Mouse (Mus musculus) heart, embryonic 11.5 days (tissue): Measurements from ENCODE around the gene Rab21. TPM values are rescaled to one million over a fixed set of nuclear protein-coding genes. Genes with fewer than 3 reads are reported as not detected.

Experiments
- ATAC-seq: fragments of 200-750 bp; cut with Nextera tagmentation; replicated peaks from 2 replicates; pipeline ENCODE4 v1.8.0; 2017; ENCODE audit warnings: moderate library complexity; ENCODE audit not compliant: insufficient number of reproducible peaks, low FRiP score, low TSS enrichment
- H3K27ac ChIP-seq: fragments of 300-500 bp; sonication (generic); 2 replicates; pipeline ENCODE4 v1.5.1; 2014; ENCODE audit warnings: mild to moderate bottlenecking, low read depth, low read length
- H3K27me3 ChIP-seq: fragments of 300-500 bp; sonication (generic); 2 replicates; pipeline ENCODE4 v1.6.1; 2014; ENCODE audit warnings: mild to moderate bottlenecking, low read length, mixed read lengths; ENCODE audit not compliant: control insufficient read depth, insufficient read depth
- H3K36me3 ChIP-seq: fragments of 300-500 bp; sonication (generic); 2 replicates; pipeline ENCODE4 v1.6.1; 2014; ENCODE audit warnings: mild to moderate bottlenecking, low read length, moderate library complexity, mixed read lengths; ENCODE audit not compliant: control insufficient read depth, insufficient read depth
- H3K4me1 ChIP-seq: fragments of 300-500 bp; sonication (generic); 2 replicates; pipeline ENCODE4 v1.6.1; 2014; ENCODE audit warnings: low read length; ENCODE audit not compliant: control insufficient read depth, insufficient read depth
- H3K4me2 ChIP-seq: fragments of 300-500 bp; sonication (generic); 2 replicates; pipeline ENCODE4 v1.6.1; 2014; ENCODE audit warnings: mild to moderate bottlenecking, moderate library complexity
- H3K4me3 ChIP-seq: fragments of 300-500 bp; sonication (generic); 2 replicates; pipeline ENCODE4 v1.5.1; 2014; ENCODE audit warnings: low read depth, low read length
- H3K9ac ChIP-seq: fragments of 300-500 bp; sonication (generic); 2 replicates; pipeline ENCODE4 v1.6.1; 2014; ENCODE audit warnings: mild to moderate bottlenecking, low read depth, low read length, moderate library complexity
- H3K9me3 ChIP-seq: fragments of 300-500 bp; sonication (generic); replicated peaks from 2 replicates; pipeline ENCODE4 v1.6.1; 2016; ENCODE audit warnings: low read length; ENCODE audit not compliant: control insufficient read depth
- WGBS: fragments of 180-500 bp; shearing (Covaris S2); extraction: QIAGEN DNeasy Blood & Tissue Kit; methylation state at CpG from one replicate; pipeline ENCODE4 v1.1.7; 2014; ENCODE audit not compliant: insufficient replicate concordance; 5-methylcytosine and 5-hydroxymethylcytosine counted together
- polyA plus RNA-seq: library from polyadenylated mRNA; unstranded; fragments of >200 nt; fragmentation: Nextera tagmentation; extraction: Ambion mirVana; gene quantifications from 2 replicates; pipeline ENCODE4 v1.2.1, GENCODE M21; 2014

The Rab21 gene
- polyA plus RNA-seq, 1 experiment from 2014 or later = 10.3 TPM

- H3K4me1 ChIP-seq = no peaks in the 10 kb centered on the region
- no peak overlapping the region for H3K27ac ChIP-seq
- H3K9ac ChIP-seq = no peak overlapping the region
- H3K9me3 ChIP-seq = no peaks in the 10 kb centered on the region
- no peaks in the 10 kb centered on the region; the same call in 1 of the 2 replicates for H3K36me3 ChIP-seq
- 74% methylated on average over 6 of the region's 6 CpGs for WGBS
- H3K4me3 ChIP-seq = no peak overlapping the region
- H3K27me3 ChIP-seq = no peaks in the 10 kb centered on the region
- H3K4me2 ChIP-seq = no peak overlapping the region
- ATAC-seq = no peak
These were observed 39.2 kb upstream of the Rab21 start for GRCm38 (mm10) chr10:115354553-115354952.

- no peak for ATAC-seq
- H3K9me3 ChIP-seq = no peaks in the 10 kb centered on the region
- H3K4me1 ChIP-seq = no peaks in the 10 kb centered on the region
- 81% methylated on average over 2 of the region's 2 CpGs for WGBS
- no peak overlapping the region for H3K27ac ChIP-seq
- H3K4me2 ChIP-seq = no peak overlapping the region
- no peaks in the 10 kb centered on the region for H3K36me3 ChIP-seq
- no peak overlapping the region for H3K4me3 ChIP-seq
- no peak overlapping the region for H3K9ac ChIP-seq
- H3K27me3 ChIP-seq = no peaks in the 10 kb centered on the region
These were observed 35.5 kb upstream of the Rab21 start for GRCm38 (mm10) chr10:115350810-115351397.

GRCm38 (mm10) chr10:115349509-115349908 is 34.1 kb upstream of the Rab21 start:
- Histone ChIP-seq H3K27me3 (no peaks in the 10 kb centered on the region), H3K4me3 (no peak overlapping the region), H3K27ac (no peak overlapping the region), H3K4me1 (no peaks in the 10 kb centered on the region), H3K9ac (no peak overlapping the region), H3K36me3 (0 out of 2 replicates have a peak, but pooled peaks cover 3% of the 10 kb centered on the region), H3K4me2 (no peak overlapping the region), H3K9me3 (no peaks in the 10 kb centered on the region)
- WGBS = 86% methylated on average over 7 of the region's 7 CpGs
- ATAC-seq = no peak

- no peaks in the 10 kb centered on the region for H3K27me3 ChIP-seq
- no peaks in the 10 kb centered on the region for H3K9me3 ChIP-seq
- H3K4me3 ChIP-seq = no peak overlapping the region
- H3K4me1 ChIP-seq = no peaks in the 10 kb centered on the region
- H3K27ac ChIP-seq = no peak overlapping the region
- ATAC-seq = no peak
- 78% methylated on average over 10 of the region's 10 CpGs for WGBS
- no peak overlapping the region for H3K9ac ChIP-seq
- no peak overlapping the region for H3K4me2 ChIP-seq
- 0 out of 2 replicates have a peak, but pooled peaks cover 3% of the 10 kb centered on the region for H3K36me3 ChIP-seq
These were observed 33.6 kb upstream of the Rab21 start for GRCm38 (mm10) chr10:115349029-115349428.

GRCm38 (mm10) chr10:115348131-115348530 is 32.7 kb upstream of the Rab21 start:
- no peaks in the 10 kb centered on the region for H3K9me3 ChIP-seq
- H3K4me1 ChIP-seq = no peaks in the 10 kb centered on the region
- H3K4me3 ChIP-seq = no peak overlapping the region
- H3K4me2 ChIP-seq = no peak overlapping the region
- ATAC-seq = no peak
- H3K9ac ChIP-seq = no peak overlapping the region
- no peaks in the 10 kb centered on the region for H3K27me3 ChIP-seq
- no peak overlapping the region for H3K27ac ChIP-seq
- H3K36me3 ChIP-seq = 0 out of 2 replicates have a peak, but pooled peaks cover 3% of the 10 kb centered on the region
- WGBS = 72% methylated on average over 6 of the region's 6 CpGs

- no peaks in the 10 kb centered on the region for H3K4me1 ChIP-seq
- H3K4me2 ChIP-seq = no peak overlapping the region
- H3K27me3 ChIP-seq = no peaks in the 10 kb centered on the region
- 0 out of 2 replicates have a peak, but pooled peaks cover 5% of the 10 kb centered on the region for H3K36me3 ChIP-seq
- no peak overlapping the region for H3K4me3 ChIP-seq
- no peak overlapping the region for H3K9ac ChIP-seq
- no peak for ATAC-seq
- no peak overlapping the region for H3K27ac ChIP-seq
- no peaks in the 10 kb centered on the region for H3K9me3 ChIP-seq
These were observed 31.1 kb upstream of the Rab21 start for GRCm38 (mm10) chr10:115346444-115346843.

GRCm38 (mm10) chr10:115342771-115343425 is 27.5 kb upstream of the Rab21 start:
- no peaks in the 10 kb centered on the region for H3K9me3 ChIP-seq

GRCm38 (mm10) chr10:115339820-115340328 is 24.5 kb upstream of the Rab21 start:
- no peak overlapping the region for H3K27ac ChIP-seq
- no peaks in the 10 kb centered on the region for H3K4me1 ChIP-seq
- H3K27me3 ChIP-seq = no peaks in the 10 kb centered on the region
- H3K9ac ChIP-seq = no peak overlapping the region
- ATAC-seq = no peak
- no peak overlapping the region for H3K4me3 ChIP-seq
- 86% methylated on average over 7 of the region's 7 CpGs for WGBS
- H3K36me3 ChIP-seq = 0 out of 2 replicates have a peak, but pooled peaks cover 2% of the 10 kb centered on the region
- H3K9me3 ChIP-seq = no peaks in the 10 kb centered on the region
- H3K4me2 ChIP-seq = no peak overlapping the region

More at GRCm38 (mm10) chr10:115342771-115343425, 27.5 kb upstream of the Rab21 start:
- Histone ChIP-seq H3K27ac (no peak overlapping the region), H3K27me3 (no peaks in the 10 kb centered on the region), H3K4me3 (no peak overlapping the region), H3K9ac (no peak overlapping the region), H3K4me2 (no peak overlapping the region), H3K36me3 (0 out of 2 replicates have a peak, but pooled peaks cover 5% of the 10 kb centered on the region), H3K4me1 (no peaks in the 10 kb centered on the region)
- 82% methylated on average over 4 of the region's 4 CpGs for WGBS
- no peak for ATAC-seq
